Mouse (Mus musculus) thymus, postnatal 25 days (tissue): ENCODE measurements at regions not wholly inside any gene's neighbourhood (a gene's known extent, or its start where the extent isn't known, plus 50 kb on each side); places are given as distances from the start of the nearest gene placed in this dataset.
A peak's percentile ranks its signal among the peaks of the same experiment; 100 is the strongest.
"Not testable (repeated sequence)": the region's sequence is repeated elsewhere in the genome, so short reads cannot be mapped to it uniquely, and the experiment has no call there.

Experiments used
- DNase-seq: peaks from one replicate; pipeline ENCODE4 v3.0.0; 2022

DNA sequence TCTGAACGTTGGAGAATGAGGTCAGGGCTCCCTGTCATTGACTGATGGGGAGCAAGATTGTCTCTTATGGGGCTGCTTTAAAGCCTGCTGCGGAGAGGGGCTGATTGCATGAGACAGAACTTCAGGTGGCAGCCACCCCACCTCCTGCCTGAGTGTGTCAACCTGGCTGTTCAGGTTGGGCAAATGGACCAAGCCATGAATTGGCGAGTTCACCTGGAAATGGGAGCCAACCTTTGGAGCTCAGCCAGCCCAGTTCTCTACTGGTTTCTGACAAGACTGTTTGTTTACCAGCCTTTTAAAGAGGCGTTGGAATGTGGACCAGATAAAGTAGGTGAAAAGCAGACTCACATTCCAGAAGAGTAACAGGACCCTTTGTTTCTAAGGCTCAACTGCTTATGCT is 180.3 kb downstream of the Tmx1 start:
- DNase-seq: no peak

DNA sequence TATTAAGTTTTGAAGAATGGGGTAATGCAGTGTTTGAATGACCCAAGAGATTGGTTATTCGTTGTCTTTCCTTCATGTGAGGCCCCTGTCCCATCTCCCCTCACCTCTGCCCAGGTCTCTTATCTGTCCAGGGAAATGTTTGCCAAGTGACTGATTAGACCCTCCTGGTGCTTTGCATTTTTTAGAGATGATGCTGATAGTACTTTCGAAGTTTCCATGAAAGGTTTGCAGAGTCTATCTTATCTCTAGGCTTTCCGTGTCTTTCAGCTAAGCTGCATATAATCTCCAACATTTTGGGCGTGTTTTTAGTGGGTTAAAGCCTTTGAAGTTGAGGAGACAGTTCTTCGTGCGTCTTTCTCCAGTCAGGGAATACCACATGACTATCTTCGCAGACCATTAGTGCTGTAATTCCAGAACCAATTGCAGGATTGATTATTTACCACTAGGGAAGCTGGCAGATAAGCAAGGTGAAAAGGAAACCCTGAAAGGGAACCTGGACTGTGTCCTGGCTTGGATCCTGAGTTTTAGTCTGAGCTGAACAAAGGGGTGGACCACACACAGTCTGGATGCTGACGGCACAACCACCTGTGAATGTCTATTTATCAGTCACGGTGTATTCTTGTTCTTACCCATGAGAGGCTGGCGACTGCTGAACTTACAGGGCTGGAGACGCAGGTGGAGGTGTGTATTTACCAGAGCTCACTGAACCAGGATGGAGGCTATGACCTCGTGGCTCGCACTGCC is 180.9 kb downstream of the Tmx1 start:
- DNase-seq: no peak

DNA sequence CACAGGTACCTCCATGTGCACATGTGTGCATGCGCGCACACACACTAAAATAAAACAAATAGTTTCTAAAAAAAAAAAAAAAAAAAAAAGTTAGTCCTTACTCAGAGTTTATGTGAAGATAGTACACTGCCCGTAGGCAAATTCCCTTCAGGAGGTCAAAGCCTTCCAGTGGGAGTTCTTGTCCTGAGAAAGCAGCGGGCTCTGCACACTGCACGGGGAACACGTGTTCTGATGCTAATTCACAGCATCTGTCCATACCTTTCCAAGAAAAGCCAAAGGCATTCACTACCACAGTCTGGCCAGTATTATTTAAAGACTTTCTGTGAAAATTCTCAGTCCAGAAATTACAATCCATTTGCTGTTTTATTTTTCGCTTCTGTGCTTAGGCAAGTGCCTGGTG is 183.1 kb downstream of the Tmx1 start:
- no peak for DNase-seq

DNA sequence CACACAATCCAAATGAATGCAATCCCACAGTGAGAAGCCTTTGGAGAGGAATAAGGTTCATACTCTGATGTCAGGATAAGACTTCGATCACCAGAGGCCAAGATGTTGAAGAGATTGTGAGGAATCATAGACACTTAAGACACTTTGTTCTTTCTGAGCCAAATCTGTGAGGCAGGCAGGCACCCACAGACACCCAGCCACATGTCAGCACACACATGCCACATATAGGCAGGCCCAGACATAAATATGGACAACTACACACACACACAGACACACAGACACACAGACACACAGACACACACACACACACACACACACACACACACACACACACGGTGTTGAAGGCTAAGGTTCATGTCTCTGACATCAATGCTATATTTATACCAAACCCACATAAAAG is 185.1 kb upstream of the Frmd6 start:
- DNase-seq: no peak

DNA sequence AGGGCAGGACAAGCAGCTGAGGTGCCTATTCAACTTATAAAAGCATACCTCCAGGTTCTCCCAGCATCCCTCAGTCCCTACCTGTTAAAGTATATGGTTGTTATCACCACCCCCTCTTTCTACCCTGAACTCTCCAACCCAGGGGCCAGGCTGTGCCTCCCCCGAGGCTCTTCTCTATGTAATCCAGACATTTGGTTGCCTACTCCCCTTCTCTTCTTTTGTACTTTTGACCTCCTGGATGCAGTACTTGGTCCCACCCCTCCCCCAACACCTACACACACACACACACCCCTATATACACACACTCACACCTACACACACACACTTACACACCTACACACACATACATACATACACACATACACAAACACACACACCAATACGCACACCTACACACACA is 180.4 kb upstream of the Frmd6 start:
- no peak for DNase-seq

DNA sequence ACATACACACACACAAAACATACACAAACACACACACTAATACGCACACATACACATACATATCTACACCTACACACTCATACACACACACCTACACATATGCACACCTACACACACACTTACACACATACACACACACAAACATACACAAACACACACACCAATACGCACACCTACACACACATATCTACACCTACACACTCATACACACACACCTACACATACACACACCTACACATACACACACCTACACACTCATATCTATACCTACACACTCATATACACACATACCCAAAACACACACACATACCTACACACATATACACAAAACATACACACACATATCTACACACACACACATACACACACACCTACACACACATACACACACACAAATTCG is 179.9 kb upstream of the Frmd6 start:
- no peak for DNase-seq

DNA sequence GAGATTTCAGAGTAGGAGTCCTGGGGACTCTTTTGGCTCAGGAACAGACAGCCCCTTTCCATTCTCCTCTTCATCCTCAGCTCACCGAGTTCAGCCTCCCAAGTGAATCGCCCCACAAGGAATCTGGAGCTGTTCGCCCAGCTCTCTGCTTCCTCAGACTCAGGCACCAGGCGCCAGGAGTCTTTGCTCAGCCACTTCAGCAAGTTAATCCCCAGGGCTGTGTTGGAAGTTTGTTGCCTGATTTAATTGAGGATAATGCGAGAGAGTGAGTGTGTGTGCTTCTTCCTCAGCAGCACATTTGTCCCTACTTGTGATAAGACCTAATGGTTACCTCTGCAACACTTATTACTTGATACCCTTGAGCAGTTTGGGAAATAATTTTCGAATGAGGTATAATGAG is 177.8 kb upstream of the Frmd6 start:
- no peak for DNase-seq

DNA sequence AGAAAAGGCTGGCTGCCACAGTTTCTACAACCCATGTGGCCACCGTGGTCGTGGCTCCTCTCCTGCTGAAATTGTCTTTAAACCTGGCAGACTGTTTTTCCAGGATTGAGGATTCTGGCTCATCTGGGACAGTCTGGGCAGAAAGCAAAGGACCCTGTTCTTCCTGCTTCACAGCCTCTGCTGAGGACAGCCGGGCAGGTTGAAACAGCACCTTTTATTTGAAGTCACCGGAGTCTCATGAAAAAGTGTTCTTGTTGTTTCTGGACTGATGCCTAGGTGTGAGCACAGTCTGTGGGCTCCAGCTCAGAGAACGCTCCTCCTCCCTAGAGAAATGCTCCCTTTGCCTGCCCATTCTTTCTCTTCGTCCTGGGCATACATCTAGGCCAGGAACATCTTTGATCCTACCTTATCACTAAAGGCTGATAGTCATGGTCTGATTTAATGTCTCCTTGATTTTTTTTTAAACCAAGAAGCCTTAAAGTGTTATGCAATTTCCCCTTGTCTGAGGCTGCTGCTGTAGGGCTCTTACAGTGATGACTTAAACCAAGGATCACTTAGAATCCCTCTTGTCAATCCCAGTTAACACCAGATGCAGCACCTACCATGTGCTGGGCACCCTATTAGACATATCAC is 177.0 kb upstream of the Frmd6 start:
- no peak for DNase-seq

DNA sequence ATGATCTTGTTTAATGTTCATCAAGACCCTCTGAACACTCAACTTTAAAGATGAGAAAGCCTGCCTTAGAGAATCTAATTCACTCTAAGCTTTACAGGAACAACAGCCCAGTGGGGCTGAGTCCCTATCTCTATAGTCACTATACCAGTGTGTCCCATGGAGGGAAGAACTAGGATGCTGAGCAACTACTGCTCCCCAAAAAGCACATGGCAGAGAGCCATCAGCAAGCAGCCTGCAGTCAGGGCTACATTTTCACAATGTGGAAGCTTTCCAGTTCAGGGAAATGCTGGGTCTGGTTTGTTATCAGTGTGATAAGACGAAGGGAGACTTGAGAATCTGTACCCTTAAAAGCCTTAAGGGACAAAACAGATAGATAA is 176.5 kb upstream of the Frmd6 start:
- DNase-seq: no peak

DNA sequence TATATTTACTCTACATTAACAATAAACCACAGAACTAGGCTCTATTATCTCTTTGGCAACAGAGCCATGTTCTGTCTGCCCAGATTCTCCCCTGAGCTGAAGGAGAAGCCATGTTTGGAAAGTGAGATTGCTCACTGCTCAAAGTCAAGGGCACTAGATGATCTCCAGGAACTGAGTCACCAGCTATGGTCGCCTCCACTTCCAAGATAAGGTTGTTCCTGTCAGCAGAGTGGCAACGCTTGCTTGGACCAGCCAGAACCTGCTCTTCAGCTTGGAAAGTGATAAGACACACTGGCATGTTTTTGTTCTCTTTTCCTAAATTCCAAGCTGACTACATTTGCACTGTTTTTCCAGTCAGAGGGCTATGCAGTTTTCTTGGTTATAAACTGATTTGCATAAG is 175.6 kb upstream of the Frmd6 start:
- no peak for DNase-seq

DNA sequence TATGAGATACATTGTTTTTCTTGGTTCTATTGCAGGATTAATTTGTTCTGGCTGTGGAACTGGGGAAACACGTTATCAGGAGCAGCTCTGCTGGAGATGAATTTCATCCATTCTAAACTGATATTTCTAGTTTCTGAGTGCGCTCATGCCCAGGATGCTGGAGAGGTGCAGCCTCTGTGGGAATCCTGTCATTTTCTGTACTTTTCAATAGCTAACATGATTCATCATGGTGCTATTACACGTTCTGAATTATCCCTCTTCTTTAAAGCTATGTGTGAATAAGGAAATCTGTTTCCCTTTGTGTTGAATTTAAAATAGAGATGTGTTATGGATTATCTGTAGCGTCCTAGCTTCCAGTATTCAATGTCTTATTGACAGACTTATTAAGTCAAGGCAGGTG is 174.8 kb upstream of the Frmd6 start:
- DNase-seq: no peak

DNA sequence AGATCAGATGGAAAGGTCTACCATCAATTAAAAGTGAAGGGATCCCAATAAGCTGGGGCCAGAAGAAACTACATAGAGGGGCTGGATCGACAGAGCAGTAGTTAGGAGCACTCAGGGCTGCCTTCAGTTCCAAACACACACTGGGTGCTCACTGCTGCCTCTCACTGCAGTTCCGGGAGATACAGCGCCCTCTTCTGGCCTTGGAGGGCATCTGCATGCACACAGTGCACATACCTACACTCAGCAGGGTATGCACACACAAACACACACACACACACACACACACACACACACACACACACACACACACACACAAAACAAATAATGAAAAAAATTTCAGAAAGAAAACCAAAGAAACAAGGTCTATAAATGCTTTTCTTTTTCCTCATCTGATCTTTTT is 172.6 kb upstream of the Frmd6 start:
- no peak for DNase-seq

DNA sequence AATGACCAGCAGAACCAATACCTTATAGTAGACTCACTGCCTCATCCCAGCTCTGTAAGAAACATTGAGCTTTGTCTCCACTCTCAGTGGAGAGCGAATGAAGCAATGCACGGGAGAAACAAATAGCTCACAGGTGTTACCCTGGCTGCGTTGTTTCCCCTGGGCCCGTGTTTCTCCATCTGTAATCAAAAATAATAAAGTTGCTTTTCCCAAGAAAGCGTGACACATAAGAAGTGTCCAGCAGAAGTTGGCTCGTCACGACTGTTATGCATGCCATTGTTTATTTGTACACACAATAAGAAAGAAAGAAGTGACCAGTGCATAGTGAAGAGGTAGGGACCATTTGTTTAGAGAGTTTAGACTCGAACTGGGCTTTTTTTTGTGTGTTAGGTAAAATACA is 171.3 kb upstream of the Frmd6 start:
- no peak for DNase-seq

DNA sequence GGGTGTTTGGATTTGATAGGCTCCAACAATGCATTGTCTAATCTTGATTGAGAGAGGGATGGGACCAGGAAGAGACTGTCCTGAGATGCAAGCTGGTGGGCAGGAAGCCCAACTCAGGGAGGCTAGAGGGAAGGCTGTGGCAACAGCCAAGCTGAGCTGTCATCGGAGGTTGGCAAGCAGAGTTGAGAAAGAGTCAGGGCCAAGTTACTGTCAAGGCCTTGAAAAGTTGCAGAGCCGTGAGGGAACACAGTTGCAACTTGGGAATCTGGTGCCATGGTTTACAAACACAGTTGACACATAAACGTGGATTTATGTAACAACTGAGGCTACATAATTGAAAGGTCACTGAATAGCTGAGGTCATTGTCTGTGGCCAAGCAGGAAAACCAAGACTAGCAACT is 170.8 kb upstream of the Frmd6 start:
- DNase-seq: no peak

DNA sequence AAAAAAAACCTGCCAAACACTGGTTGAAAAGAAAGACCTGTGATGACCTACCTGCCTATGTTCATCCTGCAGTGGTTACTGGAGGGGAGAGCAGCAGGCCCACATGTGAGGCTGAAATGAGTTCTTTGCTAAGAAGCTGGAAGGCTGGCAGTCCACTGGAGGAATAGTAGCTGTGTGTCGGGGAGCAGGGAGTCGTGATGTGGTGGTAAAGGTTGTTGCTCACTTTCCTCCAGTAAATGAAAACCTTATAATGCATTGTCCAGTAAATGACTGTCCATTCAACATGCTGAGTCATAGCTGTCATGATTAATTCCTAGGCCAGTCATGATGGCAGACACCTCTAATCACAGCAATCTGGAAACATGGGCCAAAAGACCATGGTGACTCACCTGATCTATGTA is 169.9 kb upstream of the Frmd6 start:
- no peak for DNase-seq

DNA sequence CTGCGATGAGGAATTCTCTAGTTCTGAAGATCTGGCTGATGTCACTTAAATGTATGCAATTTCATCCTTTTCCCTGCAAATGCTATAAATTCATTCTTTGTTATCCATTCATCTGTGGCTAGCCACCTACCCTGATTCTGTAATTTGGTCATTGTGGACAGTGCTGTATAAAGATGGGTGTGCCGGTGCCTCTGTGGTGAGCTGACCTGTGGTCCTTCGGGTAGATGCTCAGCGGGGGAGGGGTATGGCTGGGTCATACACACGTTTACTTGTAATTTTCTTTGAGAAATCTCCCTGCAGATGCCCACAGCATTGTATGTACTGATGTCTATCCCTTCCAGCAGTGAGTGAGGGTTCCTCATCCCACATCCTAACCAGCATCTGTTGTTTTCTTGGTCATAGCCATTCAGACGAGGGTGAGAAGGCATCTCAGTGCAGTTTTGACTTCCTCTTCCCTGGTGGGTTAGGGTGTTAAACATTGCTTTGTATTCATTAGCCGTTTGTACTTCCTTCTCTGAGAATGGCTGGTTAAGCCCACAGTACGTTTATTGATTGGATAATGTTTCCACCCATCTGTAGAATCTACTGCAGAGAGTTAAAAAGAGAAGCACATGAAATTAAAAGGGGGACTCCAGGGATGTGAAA is 169.3 kb upstream of the Frmd6 start:
- no peak for DNase-seq

DNA sequence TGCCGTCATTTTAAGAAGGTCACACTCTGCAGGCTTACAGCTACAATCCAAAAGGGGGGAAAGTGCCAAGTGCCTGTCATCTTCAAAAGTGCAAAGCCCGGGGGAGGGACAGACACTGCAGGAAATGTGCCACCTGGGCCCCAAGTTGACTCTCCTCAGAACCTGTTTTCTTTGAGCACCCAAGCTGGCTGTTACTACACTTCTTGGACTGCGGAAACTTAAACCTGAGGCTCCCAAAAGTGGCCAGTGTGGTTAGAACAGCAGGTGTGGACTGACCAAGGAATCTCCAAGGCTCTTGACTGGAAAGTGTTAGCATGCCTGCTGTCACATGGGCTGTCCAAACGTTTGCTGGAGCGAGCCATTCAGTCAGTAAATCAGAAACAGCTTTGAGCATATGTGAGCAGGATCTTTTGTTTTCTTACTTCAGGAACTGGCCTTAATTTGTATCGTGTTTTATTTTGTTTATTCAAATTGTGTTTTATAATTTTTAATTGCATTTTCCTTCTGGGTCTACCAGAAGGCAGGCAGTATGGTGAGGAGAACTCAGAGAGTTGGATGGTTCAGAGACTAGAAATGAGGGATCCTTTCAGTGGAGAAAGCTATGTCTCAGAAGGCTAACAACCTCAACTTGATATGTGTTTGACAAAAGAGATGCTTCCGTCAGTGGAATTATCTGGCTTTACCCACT is 168.4 kb upstream of the Frmd6 start:
- DNase-seq: peak; percentile 52

DNA sequence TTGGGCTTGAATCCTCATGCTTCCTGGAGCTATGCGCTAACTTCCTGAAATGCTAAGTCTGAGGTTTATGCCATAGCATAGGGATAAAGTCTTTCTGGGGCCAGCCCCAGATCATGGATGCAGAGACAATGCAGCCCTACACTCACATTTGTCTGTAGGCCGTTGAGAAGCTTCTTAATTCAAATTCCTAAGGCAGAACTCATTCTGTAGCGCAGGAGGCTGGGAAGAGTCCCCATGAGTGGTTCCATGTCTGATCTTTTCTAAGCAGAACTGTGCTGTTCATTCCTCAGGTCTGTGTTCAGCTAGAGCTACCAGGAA is 167.9 kb upstream of the Frmd6 start:
- no peak for DNase-seq

DNA sequence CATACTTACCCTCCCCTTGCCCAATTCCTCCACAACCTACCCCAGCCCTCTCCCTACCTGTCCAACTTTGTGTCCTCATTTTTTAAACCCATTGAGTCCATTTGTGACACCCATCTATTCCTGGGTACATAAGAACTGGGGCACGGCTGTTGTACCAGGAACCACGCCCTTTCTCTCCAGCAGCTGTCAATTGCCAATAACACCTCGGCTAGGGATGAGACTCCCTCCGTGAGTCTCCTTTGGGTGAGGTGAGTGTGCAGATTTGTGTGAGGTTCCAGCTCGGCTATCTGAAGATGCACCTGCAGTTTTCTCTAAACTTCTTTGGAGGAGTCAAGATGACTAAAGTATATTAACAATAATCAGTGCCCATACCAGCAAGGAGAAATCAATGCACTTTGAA is 167.2 kb upstream of the Frmd6 start:
- no peak for DNase-seq

DNA sequence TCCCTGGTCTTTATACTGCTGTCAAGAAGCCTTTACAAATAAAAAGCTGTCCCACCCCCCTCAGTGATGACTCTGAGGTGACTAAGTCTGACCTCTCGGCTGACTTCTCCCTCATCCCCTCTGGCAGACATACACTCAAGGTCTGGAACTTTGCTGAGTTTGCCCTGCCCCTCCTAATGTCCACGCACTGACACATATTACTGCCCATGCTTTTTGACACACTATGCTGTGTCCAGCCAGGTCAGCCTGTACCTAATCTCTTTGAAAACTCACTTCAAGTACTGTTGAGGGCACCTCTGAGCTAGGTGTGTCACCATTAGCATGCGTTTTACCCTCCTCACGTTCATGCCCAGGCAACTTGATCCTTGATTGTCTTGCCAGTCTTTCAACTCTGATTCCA is 164.9 kb upstream of the Frmd6 start:
- DNase-seq: no peak

DNA sequence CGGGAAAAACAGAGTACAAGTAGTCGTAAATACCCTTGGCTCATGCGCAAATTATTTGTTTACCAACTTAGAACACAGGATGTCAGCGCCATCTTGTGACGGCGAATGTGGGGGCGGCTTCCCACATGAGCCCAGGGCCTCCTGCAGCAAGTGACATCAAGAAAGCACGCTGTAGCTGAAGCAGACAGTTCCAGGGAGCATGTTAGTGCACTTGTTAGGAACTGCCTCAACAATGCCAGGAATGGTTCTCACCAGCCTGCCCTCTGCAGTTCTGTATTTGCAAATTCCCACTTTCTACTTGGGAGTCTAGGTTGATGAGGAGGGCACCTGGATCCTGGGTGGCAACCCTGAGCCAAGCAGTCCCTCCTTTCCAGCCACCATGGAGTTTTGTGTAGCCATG is 157.2 kb upstream of the Frmd6 start:
- not testable (repeated sequence) for DNase-seq

DNA sequence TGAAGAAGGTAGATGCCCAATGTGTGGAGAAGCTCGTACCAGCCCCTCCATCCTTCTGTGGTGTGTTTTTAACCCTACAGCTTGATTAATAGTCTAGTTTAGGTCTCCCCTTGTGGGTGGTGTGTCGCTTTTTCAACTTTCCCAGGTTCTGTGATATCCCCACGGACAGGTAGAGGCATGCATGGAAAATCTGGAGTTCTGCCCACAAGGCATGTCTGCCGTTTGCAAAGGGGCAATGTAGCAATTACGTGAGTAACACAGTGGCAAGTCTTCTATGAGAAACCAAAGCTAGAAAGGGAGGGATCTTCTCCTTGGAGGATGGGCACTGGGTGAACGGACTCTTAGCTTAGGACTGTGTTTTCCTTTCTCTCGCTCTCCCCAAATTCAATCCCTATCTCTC is 153.2 kb upstream of the Frmd6 start:
- no peak for DNase-seq

DNA sequence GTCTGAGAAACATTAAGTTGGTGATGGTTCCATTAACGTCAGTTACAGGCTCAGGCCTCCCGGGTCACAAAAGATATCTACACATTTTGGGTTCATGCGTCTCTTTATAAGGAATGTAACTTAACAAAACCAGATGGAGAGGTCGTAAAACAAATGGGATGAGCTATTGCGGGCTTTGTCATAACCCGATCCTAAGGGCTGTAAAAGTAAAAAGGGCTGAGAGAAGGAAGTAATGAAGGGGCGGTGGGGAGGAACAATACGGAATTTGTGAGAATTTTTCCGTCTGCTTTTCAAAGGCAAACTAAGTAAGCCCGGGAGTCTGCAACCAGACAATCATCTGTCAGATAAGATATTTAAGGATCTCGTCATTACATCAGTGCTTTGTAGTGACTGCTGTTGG is 152.1 kb upstream of the Frmd6 start:
- DNase-seq: no peak

DNA sequence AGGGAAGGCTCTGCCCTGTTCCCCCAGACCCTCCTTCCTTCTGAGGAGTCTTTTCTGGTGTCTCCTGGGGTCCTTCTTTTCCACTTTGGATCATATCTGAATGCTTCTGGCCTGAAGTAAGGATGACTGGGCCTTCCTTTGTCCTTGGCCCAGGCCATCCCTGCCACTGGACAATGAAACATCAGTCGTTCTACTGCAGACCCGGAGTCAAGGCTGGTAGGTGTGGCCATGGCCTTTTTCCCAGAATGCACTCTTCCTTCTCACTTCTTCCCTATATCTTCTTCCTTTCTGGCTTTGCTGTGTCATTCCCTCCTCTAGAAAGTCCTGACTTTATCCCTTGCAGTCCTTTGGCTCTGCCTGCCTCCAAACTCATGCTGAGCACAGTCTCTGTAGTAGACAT is 151.2 kb upstream of the Frmd6 start:
- DNase-seq: no peak
